Mouse (Mus musculus) midbrain, embryonic 15.5 days (tissue): ENCODE measurements at regions not wholly inside any gene's neighbourhood (a gene's known extent, or its start where the extent isn't known, plus 50 kb on each side); places are given as distances from the start of the nearest gene placed in this dataset.

Source experiments
- ATAC-seq: fragments of 200-750 bp; cut with Nextera tagmentation; replicated peaks from 2 replicates; pipeline ENCODE4 v1.8.0; 2017; ENCODE audit warnings: moderate TSS enrichment
- H3K27ac ChIP-seq: fragments of 300-500 bp; sonication (generic); 2 replicates; pipeline ENCODE4 v1.5.1; 2015; ENCODE audit warnings: mild to moderate bottlenecking, inconsistent platforms
- H3K27me3 ChIP-seq: fragments of 300-500 bp; sonication (generic); replicated peaks from 2 replicates; pipeline ENCODE4 v1.6.1; 2015; ENCODE audit warnings: inconsistent platforms
- H3K36me3 ChIP-seq: fragments of 300-500 bp; sonication (generic); replicated peaks from 2 replicates; pipeline ENCODE4 v1.6.1; 2015; ENCODE audit warnings: inconsistent platforms
- H3K4me1 ChIP-seq: fragments of 300-500 bp; sonication (generic); 2 replicates; pipeline ENCODE4 v1.6.1; 2015; ENCODE audit warnings: inconsistent platforms
- H3K4me2 ChIP-seq: fragments of 300-500 bp; sonication (generic); 2 replicates; pipeline ENCODE4 v1.6.1; 2015; ENCODE audit warnings: inconsistent platforms, mild to moderate bottlenecking, moderate library complexity
- H3K4me3 ChIP-seq: fragments of 300-500 bp; sonication (generic); 2 replicates; pipeline ENCODE4 v1.5.1; 2015; ENCODE audit warnings: mild to moderate bottlenecking, inconsistent platforms
- H3K9ac ChIP-seq: fragments of 300-500 bp; sonication (generic); 2 replicates; pipeline ENCODE4 v1.6.1; 2015; ENCODE audit warnings: mild to moderate bottlenecking, inconsistent platforms
- H3K9me3 ChIP-seq: fragments of 300-500 bp; sonication (generic); 2 replicates; pipeline ENCODE4 v1.6.1; 2016; ENCODE audit warnings: inconsistent platforms
- WGBS: fragments of 180-500 bp; shearing (Covaris S2); methylation state at CpG from one replicate; pipeline ENCODE4 v1.1.7; 2015; ENCODE audit warnings: mixed read lengths; 5-methylcytosine and 5-hydroxymethylcytosine counted together

- Histone ChIP-seq H3K36me3 (no peaks in the 10 kb centered on the region), H3K4me1 (0 out of 2 replicates have a peak, but pooled peaks cover 3% of the 10 kb centered on the region), H3K9ac (no peak overlapping the region), H3K27ac (no peak overlapping the region), H3K4me3 (no peak overlapping the region), H3K9me3 (no peaks in the 10 kb centered on the region), H3K4me2 (no peak overlapping the region), H3K27me3 (no peaks in the 10 kb centered on the region)
- WGBS = 76% methylated on average over 7 of the region's 7 CpGs
- ATAC-seq = no peak
Measured at GRCm38 (mm10) chr8:80250305-80251161, 192.7 kb upstream of the Hhip start.

- Histone ChIP-seq H3K9ac (no peak overlapping the region), H3K27ac (no peak overlapping the region), H3K4me1 (0 out of 2 replicates have a peak, but pooled peaks cover 3% of the 10 kb centered on the region), H3K27me3 (no peaks in the 10 kb centered on the region), H3K9me3 (no peaks in the 10 kb centered on the region), H3K36me3 (no peaks in the 10 kb centered on the region), H3K4me2 (no peak overlapping the region), H3K4me3 (no peak overlapping the region)
- WGBS = 64% methylated on average over 2 of the region's 2 CpGs
- ATAC-seq = no peak
Measured at GRCm38 (mm10) chr8:80249762-80250161, 192.0 kb upstream of the Hhip start.

- ATAC-seq = no peak
- H3K4me1 ChIP-seq = no peaks in the 10 kb centered on the region
- WGBS = 93% methylated on average over 4 of the region's 4 CpGs
Measured at GRCm38 (mm10) chr8:80239879-80240278, 182.1 kb upstream of the Hhip start.

GRCm38 (mm10) chr8:80210361-80210760 is 152.6 kb upstream of the Hhip start:
- H3K36me3 ChIP-seq = no peaks in the 10 kb centered on the region
- H3K4me2 ChIP-seq = no peak overlapping the region
- no peak overlapping the region for H3K9ac ChIP-seq
- no peak overlapping the region for H3K27ac ChIP-seq
- H3K27me3 ChIP-seq = no peaks in the 10 kb centered on the region
- H3K9me3 ChIP-seq = no peaks in the 10 kb centered on the region
- WGBS = 89% methylated on average over 1 of the region's 1 CpGs
- H3K4me3 ChIP-seq = no peak overlapping the region
- no peaks in the 10 kb centered on the region for H3K4me1 ChIP-seq
- no peak for ATAC-seq

More at GRCm38 (mm10) chr8:80239879-80240278, 182.1 kb upstream of the Hhip start:
- Histone ChIP-seq H3K4me3 (no peak overlapping the region), H3K9ac (no peak overlapping the region), H3K9me3 (no peaks in the 10 kb centered on the region), H3K4me2 (no peak overlapping the region), H3K27ac (no peak overlapping the region), H3K27me3 (no peaks in the 10 kb centered on the region), H3K36me3 (no peaks in the 10 kb centered on the region)

- no peak overlapping the region for H3K27ac ChIP-seq
- H3K9ac ChIP-seq = no peak overlapping the region
- ATAC-seq = no peak
- no peaks in the 10 kb centered on the region for H3K9me3 ChIP-seq
- 58% methylated on average over 15 of the region's 15 CpGs for WGBS
- no peaks in the 10 kb centered on the region for H3K27me3 ChIP-seq
- H3K36me3 ChIP-seq = no peaks in the 10 kb centered on the region
- no peak overlapping the region for H3K4me2 ChIP-seq
- no peaks in the 10 kb centered on the region for H3K4me1 ChIP-seq
- no peak overlapping the region for H3K4me3 ChIP-seq
Measured at GRCm38 (mm10) chr8:80204678-80205654, 147.2 kb upstream of the Hhip start.

GRCm38 (mm10) chr8:80203769-80204677 is 146.2 kb upstream of the Hhip start:
- H3K27me3 ChIP-seq = no peaks in the 10 kb centered on the region
- H3K9ac ChIP-seq = no peak overlapping the region
- WGBS = 41% methylated on average over 4 of the region's 4 CpGs
- H3K4me1 ChIP-seq = no peaks in the 10 kb centered on the region
- no peak for ATAC-seq
- no peaks in the 10 kb centered on the region for H3K9me3 ChIP-seq
- H3K4me2 ChIP-seq = no peak overlapping the region
- no peak overlapping the region for H3K4me3 ChIP-seq
- H3K27ac ChIP-seq = no peak overlapping the region
- H3K36me3 ChIP-seq = no peaks in the 10 kb centered on the region

GRCm38 (mm10) chr8:80197680-80198079 is 139.9 kb upstream of the Hhip start:
- Histone ChIP-seq H3K27me3 (no peaks in the 10 kb centered on the region), H3K36me3 (no peaks in the 10 kb centered on the region), H3K4me1 (no peaks in the 10 kb centered on the region), H3K4me2 (no peak overlapping the region), H3K9ac (no peak overlapping the region), H3K27ac (no peak overlapping the region), H3K9me3 (no peaks in the 10 kb centered on the region), H3K4me3 (no peak overlapping the region)
- WGBS = 92% methylated on average over 4 of the region's 4 CpGs
- no peak for ATAC-seq

GRCm38 (mm10) chr8:80190510-80190908 is 132.7 kb upstream of the Hhip start:
- Histone ChIP-seq H3K9ac (no peak overlapping the region), H3K27me3 (no peaks in the 10 kb centered on the region), H3K4me3 (no peak overlapping the region), H3K36me3 (no peaks in the 10 kb centered on the region), H3K9me3 (no peaks in the 10 kb centered on the region), H3K4me2 (no peak overlapping the region), H3K4me1 (no peaks in the 10 kb centered on the region), H3K27ac (no peak overlapping the region)
- no peak for ATAC-seq
- WGBS = 86% methylated on average over 4 of the region's 4 CpGs

- Histone ChIP-seq H3K27ac (no peak overlapping the region), H3K9me3 (no peaks in the 10 kb centered on the region), H3K4me2 (no peak overlapping the region), H3K36me3 (no peaks in the 10 kb centered on the region), H3K9ac (no peak overlapping the region), H3K4me1 (no peaks in the 10 kb centered on the region), H3K27me3 (no peaks in the 10 kb centered on the region), H3K4me3 (no peak overlapping the region)
- WGBS = 87% methylated on average over 10 of the region's 10 CpGs
- ATAC-seq = no peak
Measured at GRCm38 (mm10) chr8:80189797-80190509, 132.1 kb upstream of the Hhip start.

- no peaks in the 10 kb centered on the region for H3K4me1 ChIP-seq
- H3K27ac ChIP-seq = no peak overlapping the region
- WGBS = 69% methylated on average over 4 of the region's 4 CpGs
- no peak overlapping the region for H3K4me3 ChIP-seq
- H3K4me2 ChIP-seq = no peak overlapping the region
- no peak overlapping the region for H3K9ac ChIP-seq
- no peaks in the 10 kb centered on the region for H3K27me3 ChIP-seq
- H3K36me3 ChIP-seq = no peaks in the 10 kb centered on the region
- H3K9me3 ChIP-seq = no peaks in the 10 kb centered on the region
- no peak for ATAC-seq
Measured at GRCm38 (mm10) chr8:80185286-80185685, 127.5 kb upstream of the Hhip start.

- no peak for ATAC-seq
Measured at GRCm38 (mm10) chr8:80168688-80169087, 110.9 kb upstream of the Hhip start.

More at GRCm38 (mm10) chr8:80168688-80169087, 110.9 kb upstream of the Hhip start:
- H3K27ac ChIP-seq = no peak overlapping the region
- H3K9me3 ChIP-seq = no peaks in the 10 kb centered on the region
- no peaks in the 10 kb centered on the region for H3K36me3 ChIP-seq
- H3K4me1 ChIP-seq = no peaks in the 10 kb centered on the region
- 65% methylated on average over 9 of the region's 9 CpGs for WGBS
- H3K27me3 ChIP-seq = no peaks in the 10 kb centered on the region
- H3K4me2 ChIP-seq = no peak overlapping the region
- no peak overlapping the region for H3K9ac ChIP-seq
- no peak overlapping the region for H3K4me3 ChIP-seq
